Mouse (Mus musculus): Measurements from ENCODE around the gene Ywhah.
A peak's percentile ranks its signal among the peaks of the same experiment; 100 is the strongest.

Gene Ywhah

GRCm38 (mm10) chr5:33018561-33019425 lies at the start of gene Ywhah:
Gene Ywhah, plus strand, starts transcription at chr5:33018816.
- DNase-seq (ENCODE audit: low spot score in 2 of 2) = peak; percentile 96 to 97

- DNase-seq (ENCODE audit: low spot score in 2 of 2) = no peak
Observed at GRCm38 (mm10) chr5:32976541-32976940, 42.1 kb upstream of the Ywhah start.

- no peak for DNase-seq (ENCODE audit: low spot score in 2 of 2)
Observed at GRCm38 (mm10) chr5:32977179-32977578, 41.4 kb upstream of the Ywhah start.

- DNase-seq (ENCODE audit: low spot score in 2 of 2) = no peak
Observed at GRCm38 (mm10) chr5:32985379-32985778, 33.2 kb upstream of the Ywhah start.

GRCm38 (mm10) chr5:32987873-32988272 lies 30.7 kb upstream of the Ywhah start:
- no peak for DNase-seq (ENCODE audit: low spot score in 2 of 2)

GRCm38 (mm10) chr5:32989959-32990640 lies 28.5 kb upstream of the Ywhah start:
- peak; percentile 60 to 71 for DNase-seq (ENCODE audit: low spot score in 2 of 2)

GRCm38 (mm10) chr5:32991152-32991551 lies 27.5 kb upstream of the Ywhah start:
- DNase-seq (ENCODE audit: low spot score in 2 of 2) = peak; percentile 79 to 85

- DNase-seq (ENCODE audit: low spot score in 2 of 2) = no peak
Observed at GRCm38 (mm10) chr5:32994471-32994870, 24.1 kb upstream of the Ywhah start.

- DNase-seq (ENCODE audit: low spot score in 2 of 2) = no peak
Observed at GRCm38 (mm10) chr5:32995756-32996155, 22.9 kb upstream of the Ywhah start.

GRCm38 (mm10) chr5:32996560-32996959 lies 22.1 kb upstream of the Ywhah start:
- DNase-seq (ENCODE audit: low spot score in 2 of 2) = no peak

- DNase-seq (ENCODE audit: low spot score in 2 of 2) = no peak
Observed at GRCm38 (mm10) chr5:32997686-32998085, 20.9 kb upstream of the Ywhah start.

- no peak for DNase-seq (ENCODE audit: low spot score in 2 of 2)
Observed at GRCm38 (mm10) chr5:32998783-32999182, 19.8 kb upstream of the Ywhah start.

- peak; percentile 82 to 84 for DNase-seq (ENCODE audit: low spot score in 2 of 2)
Observed at GRCm38 (mm10) chr5:33001111-33001510, 17.5 kb upstream of the Ywhah start.

- DNase-seq (ENCODE audit: low spot score in 2 of 2) = no peak
Observed at GRCm38 (mm10) chr5:33002781-33003180, 15.8 kb upstream of the Ywhah start.

- DNase-seq (ENCODE audit: low spot score in 2 of 2) = no peak
Observed at GRCm38 (mm10) chr5:33003500-33003899, 15.1 kb upstream of the Ywhah start.

- DNase-seq (ENCODE audit: low spot score in 2 of 2) = no peak
Observed at GRCm38 (mm10) chr5:33004110-33004509, 14.5 kb upstream of the Ywhah start.

GRCm38 (mm10) chr5:33005442-33006145 lies 13.0 kb upstream of the Ywhah start:
- DNase-seq (ENCODE audit: low spot score in 2 of 2) = peak in 1 of 2 experiments; percentile 64

- DNase-seq (ENCODE audit: low spot score in 2 of 2) = peak; percentile 77
Observed at GRCm38 (mm10) chr5:33006670-33007069, 11.9 kb upstream of the Ywhah start.

- no peak for DNase-seq (ENCODE audit: low spot score in 2 of 2)
Observed at GRCm38 (mm10) chr5:33007371-33007770, 11.2 kb upstream of the Ywhah start.

GRCm38 (mm10) chr5:33009301-33009700 lies 9.3 kb upstream of the Ywhah start:
- no peak for DNase-seq (ENCODE audit: low spot score in 2 of 2)

- DNase-seq (ENCODE audit: low spot score in 2 of 2) = no peak
Observed at GRCm38 (mm10) chr5:33009818-33010812, 8.5 kb upstream of the Ywhah start.

All from right cerebral cortex, adult 2 months (tissue).